Mouse (Mus musculus) intestine, embryonic 14.5 days (tissue): ENCODE data around the gene Prrg2. TPM values are rescaled to one million over a fixed set of nuclear protein-coding genes. Genes with fewer than 3 reads are reported as not detected.
"Not testable (repeated sequence)": the region's sequence is repeated elsewhere in the genome, so short reads cannot be mapped to it uniquely, and the experiment has no call there.

Experiments used
- ATAC-seq: fragments of 200-750 bp; cut with Nextera tagmentation; replicated peaks from 2 replicates; pipeline ENCODE4 v1.8.0; 2017; ENCODE audit warnings: low read depth, moderate number of reproducible peaks, moderate TSS enrichment, moderate library complexity; ENCODE audit not compliant: low FRiP score, low TSS enrichment
- DNase-seq: peaks from one replicate; pipeline ENCODE4 v3.0.0-alpha.2; 2018; ENCODE audit warnings: low spot score
- H3K27ac ChIP-seq: fragments of 300-500 bp; sonication (generic); 2 replicates; pipeline ENCODE4 v1.5.1; 2014; ENCODE audit warnings: low read depth, mild to moderate bottlenecking, control low read depth
- H3K27me3 ChIP-seq: fragments of 300-500 bp; sonication (generic); replicated peaks from 2 replicates; pipeline ENCODE4 v1.6.1; 2014; ENCODE audit warnings: low read length, control low read depth; ENCODE audit not compliant: control insufficient read depth, insufficient read depth
- H3K36me3 ChIP-seq: fragments of 300-500 bp; sonication (generic); 2 replicates; pipeline ENCODE4 v1.6.1; 2014; ENCODE audit warnings: low read length, control low read depth; ENCODE audit not compliant: control insufficient read depth, insufficient read depth
- H3K4me1 ChIP-seq: fragments of 300-500 bp; sonication (generic); replicated peaks from 2 replicates; pipeline ENCODE4 v1.6.1; 2014; ENCODE audit warnings: low read length, control low read depth, mixed read lengths; ENCODE audit not compliant: control insufficient read depth, insufficient read depth
- H3K4me2 ChIP-seq: fragments of 300-500 bp; sonication (generic); 2 replicates; pipeline ENCODE4 v1.6.1; 2014; ENCODE audit warnings: low read length
- H3K4me3 ChIP-seq: fragments of 300-500 bp; sonication (generic); 2 replicates; pipeline ENCODE4 v1.5.1; 2014; ENCODE audit warnings: low read depth, low read length, control low read depth, mixed read lengths
- H3K9ac ChIP-seq: fragments of 300-500 bp; sonication (generic); 2 replicates; pipeline ENCODE4 v1.6.1; 2014; ENCODE audit warnings: mild to moderate bottlenecking, low read length
- H3K9me3 ChIP-seq: fragments of 300-500 bp; sonication (generic); 2 replicates; pipeline ENCODE4 v1.6.1; 2016; ENCODE audit warnings: low read length, control low read depth; ENCODE audit not compliant: control insufficient read depth
- WGBS: fragments of 180-500 bp; shearing (Covaris S2); extraction: QIAGEN DNeasy Blood & Tissue Kit; methylation state at CpG from one replicate; pipeline ENCODE4 v1.1.7; 2014; 5-methylcytosine and 5-hydroxymethylcytosine counted together
- polyA plus RNA-seq: library from polyadenylated mRNA; unstranded; fragments of >200 nt; fragmentation: Nextera tagmentation; extraction: Ambion mirVana; gene quantifications from 2 replicates; pipeline ENCODE4 v1.2.1, GENCODE M21; 2014

Prrg2 gene
- polyA plus RNA-seq = 21.8 and 24.0 TPM in 2 replicates

DNA sequence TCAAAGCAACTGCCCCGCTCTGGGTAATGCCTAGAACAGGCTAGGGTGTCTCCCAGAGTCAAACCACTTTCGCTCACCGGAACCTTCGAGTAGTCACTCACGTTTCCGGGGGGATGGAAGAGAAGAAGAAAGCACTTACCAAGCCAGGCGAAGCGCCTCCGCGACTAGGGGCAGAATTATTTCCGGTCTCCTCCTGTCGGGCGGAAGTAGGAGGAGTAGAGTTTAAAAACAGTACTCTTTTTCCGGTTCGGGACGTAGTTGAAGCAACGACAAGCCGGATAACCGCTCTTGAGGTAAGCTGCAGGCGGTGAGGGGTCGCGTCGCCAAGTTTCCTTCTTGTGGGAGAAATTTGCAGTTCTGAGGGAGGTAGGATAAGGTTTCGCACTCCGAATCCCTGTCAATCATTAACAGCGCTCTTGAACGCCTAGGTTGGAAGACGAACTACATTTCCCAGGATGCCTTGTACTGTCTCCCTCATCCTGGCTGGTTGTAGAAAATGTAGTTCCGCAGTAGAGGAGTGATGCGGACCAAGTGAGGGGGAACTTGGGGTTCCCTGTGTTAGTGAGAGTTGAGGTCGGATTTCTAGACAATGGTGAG lies at the start of gene Prrg2, which contains the start of gene Nosip:
TSS of gene Prrg2 (minus strand) at position 439 of the 597 bp plus-strand sequence.
TSS of gene Nosip (plus strand) at position 191 of the 597 bp plus-strand sequence.
- no peaks in the 10 kb centered on the region for H3K9me3 ChIP-seq
- H3K4me1 ChIP-seq = peaks cover 25% of the 10 kb centered on the region
- H3K4me3 ChIP-seq = peak within 1 kb of the TSS; percentile 82
- H3K4me2 ChIP-seq = peak within 1 kb of the TSS; percentile 48
- WGBS = under 1% methylated on average over 31 of the region's 31 CpGs
- ATAC-seq (peak; percentile 87), DNase-seq (peak; percentile 98)
- H3K27me3 ChIP-seq = no peaks in the 10 kb centered on the region
- peak within 1 kb of the TSS; percentile 86 for H3K27ac ChIP-seq
- H3K36me3 ChIP-seq = no peaks in the 10 kb centered on the region
- peak within 1 kb of the TSS; percentile 70 for H3K9ac ChIP-seq

DNA sequence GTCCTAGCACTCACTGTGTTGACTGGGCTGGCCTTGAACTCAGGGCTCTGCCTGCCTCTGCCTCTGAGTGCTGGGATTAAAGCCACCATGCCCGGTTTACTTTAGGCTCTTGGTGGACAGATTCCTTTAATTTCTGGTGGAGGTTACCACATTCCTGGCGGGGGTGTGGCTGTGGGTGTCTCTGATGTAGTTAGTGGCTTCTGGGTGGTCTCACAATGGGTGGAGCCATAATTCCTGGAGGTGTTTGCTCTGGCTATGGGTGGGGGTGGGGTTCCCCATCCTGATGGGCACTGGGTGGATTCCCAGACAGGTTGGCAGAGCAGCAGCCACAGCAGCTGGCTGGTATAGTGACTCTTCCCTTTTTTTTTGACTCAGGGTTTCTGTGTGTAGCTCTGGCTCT lies 49.5 kb upstream of the Prrg2 start:
- 59% methylated on average over 2 of the region's 2 CpGs for WGBS
- Histone ChIP-seq H3K9ac (no peak overlapping the region), H3K36me3 (no peaks in the 10 kb centered on the region), H3K4me3 (no peak overlapping the region), H3K27me3 (no peaks in the 10 kb centered on the region), H3K4me2 (no peak overlapping the region), H3K9me3 (no peaks in the 10 kb centered on the region), H3K27ac (no peak overlapping the region), H3K4me1 (0 out of 2 replicates have a peak, but pooled peaks cover 1% of the 10 kb centered on the region)
- DNase-seq = no peak
- no peak for ATAC-seq

DNA sequence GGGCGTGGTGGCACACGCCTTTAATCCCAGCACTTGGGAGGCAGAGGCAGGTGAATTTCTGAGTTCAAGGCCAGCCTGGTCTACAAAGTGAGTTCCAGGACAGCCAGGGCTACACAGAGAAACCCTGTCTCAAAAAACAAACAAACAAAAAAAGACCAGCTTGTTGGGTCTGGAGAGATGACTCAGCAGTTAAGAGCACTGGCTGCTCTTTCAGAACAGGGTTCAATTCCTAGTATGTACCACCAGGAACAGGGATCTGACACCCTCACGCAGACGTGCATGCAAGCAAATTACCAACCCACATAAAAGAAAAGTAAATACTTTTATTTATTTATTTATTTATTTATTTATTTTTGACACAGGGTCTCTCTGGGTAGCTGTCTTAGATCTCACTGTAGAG lies 47.6 kb upstream of the Prrg2 start:
- not testable (repeated sequence) for H3K4me1 ChIP-seq, ATAC-seq, H3K9me3 ChIP-seq, H3K4me2 ChIP-seq, DNase-seq, H3K27ac ChIP-seq, H3K4me3 ChIP-seq, H3K36me3 ChIP-seq, H3K9ac ChIP-seq, H3K27me3 ChIP-seq
- WGBS = 85% methylated on average over 4 of the region's 4 CpGs

GRCm38 (mm10) chr7:45107052-45107645 lies 44.7 kb upstream of the Prrg2 start:
- WGBS = 50% methylated on average over 5 of the region's 5 CpGs
- no peak for ATAC-seq

DNA sequence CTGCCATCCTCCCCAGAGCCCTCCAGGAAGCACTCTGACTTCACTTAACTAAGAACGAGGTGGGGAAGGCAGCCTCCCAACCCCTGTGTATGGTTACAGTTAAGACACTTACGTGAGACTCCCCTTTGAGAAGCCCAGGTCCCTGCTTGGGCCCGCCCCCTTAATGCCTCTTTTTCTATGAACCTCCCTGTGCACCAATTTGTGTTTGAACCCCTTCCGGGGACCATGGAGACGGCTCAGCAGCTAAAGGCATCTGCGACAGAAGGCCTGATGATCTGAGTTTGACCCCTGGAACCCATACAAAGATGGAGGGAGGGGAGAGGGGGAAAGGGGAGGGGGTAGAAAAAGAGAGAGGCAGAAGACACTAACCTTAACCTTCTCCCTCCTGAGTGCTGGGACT lies 44.0 kb upstream of the Prrg2 start:
- Histone ChIP-seq H3K9me3 (no peaks in the 10 kb centered on the region), H3K27me3 (no peaks in the 10 kb centered on the region), H3K27ac (no peak overlapping the region), H3K4me3 (no peak overlapping the region), H3K4me2 (no peak overlapping the region), H3K4me1 (peaks cover 17% of the 10 kb centered on the region), H3K36me3 (no peaks in the 10 kb centered on the region), H3K9ac (no peak overlapping the region)
- DNase-seq (no peak), ATAC-seq (no peak)
- 59% methylated on average over 6 of the region's 6 CpGs for WGBS

More at GRCm38 (mm10) chr7:45107052-45107645, 44.7 kb upstream of the Prrg2 start:
- DNase-seq = no peak
- H3K4me3 ChIP-seq = no peak overlapping the region
- peaks cover 17% of the 10 kb centered on the region for H3K4me1 ChIP-seq
- H3K27me3 ChIP-seq = no peaks in the 10 kb centered on the region
- H3K4me2 ChIP-seq = no peak overlapping the region
- no peak overlapping the region for H3K27ac ChIP-seq
- H3K9me3 ChIP-seq = no peaks in the 10 kb centered on the region
- H3K36me3 ChIP-seq = no peaks in the 10 kb centered on the region
- H3K9ac ChIP-seq = no peak overlapping the region

GRCm38 (mm10) chr7:45105491-45105890 lies 43.0 kb upstream of the Prrg2 start:
- DNase-seq = no peak
- WGBS = 76% methylated on average over 8 of the region's 8 CpGs
- no peak overlapping the region for H3K4me3 ChIP-seq
- no peaks in the 10 kb centered on the region for H3K27me3 ChIP-seq
- no peaks in the 10 kb centered on the region for H3K36me3 ChIP-seq
- ATAC-seq = no peak
- H3K9ac ChIP-seq = no peak overlapping the region
- no peak overlapping the region for H3K4me2 ChIP-seq
- H3K9me3 ChIP-seq = no peaks in the 10 kb centered on the region
- H3K4me1 ChIP-seq = peaks cover 17% of the 10 kb centered on the region
- H3K27ac ChIP-seq = no peak overlapping the region

DNA sequence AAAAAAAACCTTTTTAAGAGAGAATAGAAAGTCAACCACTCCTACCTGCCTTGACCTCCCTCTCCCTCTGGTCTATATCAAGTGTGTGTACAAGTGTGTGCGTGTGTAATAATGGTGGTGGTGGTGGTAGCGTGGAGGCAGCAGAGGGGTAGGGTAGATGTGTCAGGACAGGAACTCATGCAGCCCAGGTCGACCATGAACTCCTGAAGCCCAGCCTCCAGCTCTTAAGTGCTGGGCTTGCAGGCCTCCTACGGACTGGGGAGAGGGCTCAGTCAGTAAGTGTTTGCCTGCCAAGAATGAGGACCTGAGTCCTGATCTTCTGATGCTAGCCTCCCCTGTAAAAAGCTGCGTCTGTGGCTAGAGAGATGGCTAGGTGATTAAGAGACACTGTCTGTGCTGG lies 42.5 kb upstream of the Prrg2 start:
- no peak for DNase-seq

DNA sequence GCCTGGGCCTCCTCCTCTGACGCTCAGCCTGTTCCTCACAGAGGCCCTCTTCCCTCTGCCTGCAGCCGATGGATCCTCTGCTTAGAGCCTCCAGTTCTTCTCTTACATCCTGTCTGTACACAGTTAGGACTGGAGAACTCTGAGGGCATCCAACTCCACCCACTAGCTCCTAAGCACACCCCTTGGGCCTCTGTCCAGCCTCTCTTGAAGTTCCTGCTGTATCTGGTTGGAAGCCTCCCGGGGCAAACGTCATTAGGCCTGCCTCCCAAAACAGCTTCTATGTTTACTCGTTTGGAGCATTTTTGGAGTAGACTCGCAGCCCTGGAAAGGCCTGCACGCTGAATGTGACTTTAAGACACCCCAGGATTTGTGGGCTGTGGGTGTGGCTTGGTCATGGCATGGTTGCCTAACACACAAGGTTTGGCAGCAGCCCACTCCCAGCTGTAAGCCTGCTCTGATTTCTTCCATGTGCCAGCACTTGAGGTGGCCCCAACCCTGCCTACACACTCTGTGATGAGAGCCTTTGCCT lies 41.2 kb upstream of the Prrg2 start, which contains the start of gene Fcgrt:
TSS of gene Fcgrt (minus strand) at position 200 of the 529 bp plus-strand sequence.
- H3K27me3 ChIP-seq = no peaks in the 10 kb centered on the region
- no peaks in the 10 kb centered on the region for H3K36me3 ChIP-seq
- DNase-seq (peak; percentile 84), ATAC-seq (peak; percentile 87)
- H3K4me3 ChIP-seq = peak within 1 kb of the TSS; percentile 40
- peak within 1 kb of the TSS; percentile 59 for H3K9ac ChIP-seq
- H3K4me1 ChIP-seq = peaks cover 17% of the 10 kb centered on the region
- 12% methylated on average over 7 of the region's 7 CpGs for WGBS
- H3K4me2 ChIP-seq = peak within 1 kb of the TSS; percentile 61
- no peaks in the 10 kb centered on the region for H3K9me3 ChIP-seq
- peak within 1 kb of the TSS; percentile 92 for H3K27ac ChIP-seq

More for the DNA sequence above, 42.5 kb upstream of the Prrg2 start:
- Histone ChIP-seq H3K4me2 (no peak overlapping the region), H3K9me3 (no peaks in the 10 kb centered on the region), H3K4me3 (no peak overlapping the region), H3K27me3 (no peaks in the 10 kb centered on the region), H3K9ac (no peak overlapping the region), H3K4me1 (peaks cover 17% of the 10 kb centered on the region), H3K27ac (no peak overlapping the region), H3K36me3 (no peaks in the 10 kb centered on the region)
- no peak for ATAC-seq
- WGBS = 83% methylated on average over 5 of the region's 5 CpGs
